Mouse (Mus musculus) liver, adult (tissue): Measurements from ENCODE around the gene Cercam.

Experiments
- GATA4 ChIP-seq: IDR thresholded peaks from 2 replicates; pipeline ENCODE4 v1.6.1; 2014; ENCODE audit warnings: mild to moderate bottlenecking, low read length; ENCODE audit not compliant: insufficient replicate concordance

The Cercam gene

DNA sequence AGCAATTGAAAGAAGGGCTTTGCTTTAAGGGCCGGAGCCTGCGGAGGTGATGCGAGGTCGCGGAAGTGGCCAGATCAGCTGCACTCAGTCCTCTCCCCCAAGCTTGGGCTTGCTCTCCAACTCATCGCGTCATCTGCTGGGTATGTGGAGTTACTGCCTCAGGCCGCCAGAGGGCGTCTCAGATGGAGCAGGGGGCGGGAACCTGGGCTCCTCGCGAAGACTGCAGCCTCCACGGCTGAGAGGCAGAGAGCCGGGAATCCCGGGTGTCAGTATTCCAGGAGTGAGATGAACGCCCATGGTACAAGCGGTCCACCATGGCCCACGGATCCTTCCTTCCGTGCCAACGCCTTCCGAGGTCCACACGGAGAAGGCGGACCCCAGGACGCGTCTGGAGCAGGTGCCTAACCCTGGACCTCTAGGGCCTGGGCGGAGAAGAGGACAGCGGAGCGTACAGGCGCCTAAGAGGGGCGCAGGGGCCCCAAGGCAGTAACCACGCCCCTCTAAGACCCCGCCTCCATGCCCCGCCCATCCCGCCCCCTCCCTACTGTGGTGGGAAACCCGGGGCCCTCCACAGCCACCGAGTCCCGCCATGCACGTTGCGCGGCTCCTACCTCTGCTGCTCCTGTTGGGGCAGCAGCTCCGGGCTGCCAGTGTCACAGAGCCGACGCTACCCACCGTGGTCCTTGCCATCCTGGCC lies at the start of gene Cercam:
Gene Cercam, plus strand, starts transcription at position 216 of the 697 bp plus-strand sequence.
- TF ChIP-seq GATA4: no peak

- TF ChIP-seq GATA4: no peak
Observed at GRCm38 (mm10) chr2:29819363-29819762, 49.6 kb upstream of the Cercam start.

- TF ChIP-seq GATA4: no peak
Observed at GRCm38 (mm10) chr2:29820025-29820817, 48.7 kb upstream of the Cercam start, which contains the start of gene Urm1. Gene Urm1 (plus strand): TSS chr2:29820075.

DNA sequence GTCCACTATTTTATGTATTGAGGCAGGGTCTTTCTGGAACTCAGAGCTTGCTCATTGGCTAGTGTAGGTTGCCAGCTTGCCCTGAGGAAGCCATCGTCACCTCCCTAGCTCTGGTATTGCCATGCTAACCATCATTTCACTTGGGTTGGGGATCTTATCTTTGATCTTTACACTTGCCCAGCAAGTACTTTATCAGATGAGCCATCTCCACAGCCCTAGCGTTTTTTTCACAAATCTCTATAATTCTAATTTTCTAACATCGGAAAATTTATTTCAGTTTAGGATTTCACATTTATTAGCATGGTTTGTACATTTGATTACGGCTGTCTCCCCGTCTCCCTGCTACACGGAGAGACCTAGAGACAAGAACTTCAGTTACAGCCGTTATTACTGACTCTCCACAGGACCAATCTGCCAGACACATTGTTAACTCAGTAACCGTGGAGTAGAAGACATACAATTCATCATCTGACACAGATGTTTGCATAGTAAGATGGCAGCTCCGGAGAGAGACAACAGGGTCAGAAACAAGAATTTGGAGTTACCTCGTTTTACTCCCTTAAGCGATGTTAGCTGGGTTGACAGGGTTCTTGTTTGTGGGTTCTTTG lies 42.5 kb upstream of the Cercam start:
- no peak for TF ChIP-seq GATA4

- TF ChIP-seq GATA4: 0 out of 2 replicates have a peak, but pooled peaks have one; percentile 12
Observed at GRCm38 (mm10) chr2:29826926-29827708, 41.8 kb upstream of the Cercam start.

GRCm38 (mm10) chr2:29827709-29828024 lies 41.3 kb upstream of the Cercam start:
- TF ChIP-seq GATA4: no peak

- TF ChIP-seq GATA4: no peak
Observed at GRCm38 (mm10) chr2:29831106-29831505, 37.9 kb upstream of the Cercam start.

GRCm38 (mm10) chr2:29833796-29834195 lies 35.2 kb upstream of the Cercam start:
- no peak for TF ChIP-seq GATA4

DNA sequence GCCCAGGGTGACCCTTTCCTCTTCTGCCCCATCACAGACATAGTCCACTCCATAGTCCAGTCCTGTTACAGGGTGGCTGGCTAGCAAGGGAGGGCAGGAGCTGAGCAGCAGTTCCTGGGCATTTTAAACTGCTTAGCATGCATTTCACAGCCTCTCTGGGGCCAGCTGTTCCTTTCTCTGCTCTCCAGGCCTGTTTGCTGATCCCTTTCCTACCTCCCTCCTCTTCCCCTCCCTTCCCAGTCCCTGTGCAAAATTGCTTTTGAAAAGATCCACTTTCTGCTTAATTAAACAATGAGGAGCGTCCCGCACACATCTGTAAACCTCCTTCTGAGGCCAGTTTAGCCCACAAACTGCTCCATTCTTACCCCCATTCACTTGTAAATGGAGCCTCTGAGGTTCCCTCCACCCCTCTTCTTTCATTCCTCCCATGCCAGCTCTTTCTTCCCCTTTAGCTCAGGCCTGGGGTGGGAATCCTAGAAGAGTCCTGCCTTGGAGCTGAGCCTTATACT lies 33.5 kb upstream of the Cercam start:
- no peak for TF ChIP-seq GATA4

DNA sequence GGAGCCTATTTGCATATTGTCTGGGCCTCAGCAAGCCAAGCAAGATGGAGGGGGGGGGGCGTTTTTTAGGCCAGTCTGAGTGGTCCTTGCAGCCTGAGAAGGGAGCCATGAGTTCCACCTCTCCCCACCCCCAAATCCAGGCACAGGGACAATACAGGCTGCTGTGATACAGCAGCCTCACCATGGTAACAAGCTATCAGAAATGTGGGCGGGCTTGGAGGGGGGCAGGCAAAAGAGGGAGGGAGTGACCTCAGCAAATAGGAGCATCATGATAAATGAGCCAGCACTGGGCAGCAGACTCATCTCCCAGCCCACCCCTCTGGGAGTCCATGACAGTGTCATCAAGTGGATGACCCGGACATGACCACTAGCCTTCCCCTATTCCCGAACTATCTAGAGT lies 29.5 kb upstream of the Cercam start:
- TF ChIP-seq GATA4: no peak

DNA sequence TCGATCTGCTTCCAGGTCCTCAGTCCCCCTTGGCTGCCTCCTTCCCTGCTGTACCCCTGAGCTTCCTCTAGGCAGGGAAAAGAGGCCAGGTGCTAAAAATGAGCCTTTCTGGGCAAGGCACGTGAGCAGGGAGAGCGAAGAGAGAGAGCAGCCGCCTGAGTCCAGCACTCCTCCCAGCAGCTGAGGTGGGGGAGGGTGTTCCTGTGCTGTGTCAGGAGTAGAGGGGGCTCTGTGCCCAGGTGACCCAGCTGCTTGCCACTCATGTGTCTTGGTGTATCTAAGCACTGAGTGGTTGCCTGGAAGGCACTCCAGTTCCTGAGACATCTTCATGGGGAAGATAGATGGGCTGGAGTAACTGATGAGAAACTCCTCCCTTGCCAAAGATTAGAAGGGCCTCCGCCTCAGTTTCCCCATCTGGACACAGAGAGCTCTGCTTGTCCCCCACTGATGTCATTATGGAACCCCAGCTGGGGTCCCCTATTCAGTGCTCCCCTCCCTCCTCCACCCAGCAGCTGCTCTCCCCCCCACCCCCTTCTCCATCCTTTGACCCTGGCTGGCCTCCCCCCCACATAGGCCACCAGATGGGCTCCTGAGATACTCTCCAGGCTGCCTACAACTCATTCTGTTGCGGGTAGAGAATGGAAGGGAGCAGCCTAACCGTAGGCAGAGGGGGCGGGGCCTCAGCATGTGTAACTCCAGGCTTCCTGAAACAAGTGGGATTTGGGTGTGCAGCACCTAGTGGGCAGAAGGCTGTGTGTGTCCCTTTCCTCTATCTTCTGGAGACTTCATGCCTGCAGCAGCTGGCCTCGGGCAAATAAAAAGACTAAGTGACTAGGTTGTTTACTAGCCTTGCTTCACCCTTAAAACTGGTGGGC lies 25.5 kb upstream of the Cercam start:
- TF ChIP-seq GATA4: no peak

DNA sequence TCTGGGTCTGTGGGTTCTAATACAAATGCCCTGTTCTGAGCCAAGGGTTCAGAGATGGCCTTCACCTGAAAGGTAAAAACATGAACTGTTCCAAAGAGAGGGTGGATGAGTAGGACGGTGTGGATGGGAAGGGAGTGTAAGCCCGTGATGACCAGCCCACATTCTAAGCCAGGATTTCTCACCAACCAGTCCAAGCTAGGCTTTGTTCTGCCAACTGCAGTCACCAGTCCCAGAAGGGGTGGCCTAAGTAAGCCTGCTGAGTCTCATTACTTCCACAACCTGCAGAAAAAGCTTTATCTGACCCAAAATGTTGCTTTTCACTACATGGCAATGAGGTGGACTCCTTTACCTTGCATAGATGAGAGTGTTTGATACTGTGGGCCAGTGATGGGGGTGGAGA lies 24.8 kb upstream of the Cercam start:
- TF ChIP-seq GATA4: no peak

DNA sequence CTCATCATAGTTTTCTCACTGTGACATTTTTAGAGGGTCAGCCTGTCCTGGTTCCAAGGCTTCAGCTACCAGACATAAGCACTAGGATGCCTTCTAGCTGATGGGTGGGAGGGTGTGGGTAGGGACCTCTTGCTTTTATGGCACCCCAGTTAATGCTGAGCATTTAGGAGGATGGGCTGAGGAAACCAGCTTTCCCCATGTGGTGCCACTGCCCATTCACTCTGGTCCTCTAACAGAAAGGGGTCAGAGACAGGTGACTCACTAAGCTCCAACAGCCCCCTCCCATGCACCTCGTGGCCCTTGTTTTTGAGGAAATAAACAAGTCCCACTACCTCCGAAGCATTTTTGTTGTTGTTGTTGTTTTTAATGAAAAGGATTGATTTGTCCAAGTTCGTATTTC lies 24.3 kb upstream of the Cercam start:
- TF ChIP-seq GATA4: no peak

DNA sequence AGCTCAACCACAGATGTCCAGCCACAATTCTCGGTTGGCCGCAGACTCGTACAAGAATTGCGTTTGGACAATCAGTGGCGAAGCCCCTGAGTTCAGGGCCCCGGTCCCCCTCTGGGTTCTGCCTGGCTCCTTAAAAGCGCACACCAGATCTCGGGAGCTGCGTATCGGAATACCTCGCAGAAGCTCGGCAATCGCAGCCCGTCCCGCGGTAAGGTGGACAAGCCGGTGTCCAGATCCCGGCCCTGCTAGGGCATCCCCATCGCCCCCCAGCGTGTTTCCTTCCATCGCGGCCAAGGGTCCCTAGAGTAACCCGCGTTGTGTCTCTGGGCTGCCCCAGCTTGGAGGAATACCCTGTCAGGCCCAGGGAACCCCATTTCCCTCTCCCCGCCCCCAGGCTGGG lies 23.3 kb upstream of the Cercam start:
- TF ChIP-seq GATA4: no peak
